Mouse (Mus musculus): ENCODE data around the gene Otud3. TPM values are rescaled to one million over a fixed set of nuclear protein-coding genes. Genes with fewer than 3 reads are reported as not detected.
A peak's percentile ranks its signal among the peaks of the same experiment; 100 is the strongest.
"Not testable (repeated sequence)": the region's sequence is repeated elsewhere in the genome, so short reads cannot be mapped to it uniquely, and the experiment has no call there.

The Otud3 gene
- total RNA-seq, 4 experiments from 2014 or later, result 10.2 to 13.0 (median 12.3) TPM

DNA sequence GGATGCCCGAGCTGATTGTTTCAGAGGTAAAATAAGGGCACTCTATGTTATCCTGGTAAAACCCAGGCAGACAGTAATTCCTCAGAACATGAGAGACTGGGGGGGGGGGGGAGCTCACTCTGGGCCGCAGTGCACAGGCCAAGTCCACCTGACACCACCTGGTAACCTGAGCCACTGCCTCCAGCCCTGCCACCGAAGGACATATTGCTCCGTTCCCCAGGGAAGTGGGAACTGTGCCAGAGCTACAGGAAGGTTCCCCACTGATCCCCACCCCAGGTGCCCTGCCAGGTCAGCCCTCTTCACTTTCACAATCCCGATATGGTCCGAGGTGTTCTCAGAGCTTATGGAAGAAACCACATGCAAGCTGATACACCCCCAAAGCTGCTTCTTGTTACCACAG lies 21.1 kb downstream of the Otud3 start:
- DNase-seq (ENCODE audit: low spot score in 2 of 2), result no peak

DNA sequence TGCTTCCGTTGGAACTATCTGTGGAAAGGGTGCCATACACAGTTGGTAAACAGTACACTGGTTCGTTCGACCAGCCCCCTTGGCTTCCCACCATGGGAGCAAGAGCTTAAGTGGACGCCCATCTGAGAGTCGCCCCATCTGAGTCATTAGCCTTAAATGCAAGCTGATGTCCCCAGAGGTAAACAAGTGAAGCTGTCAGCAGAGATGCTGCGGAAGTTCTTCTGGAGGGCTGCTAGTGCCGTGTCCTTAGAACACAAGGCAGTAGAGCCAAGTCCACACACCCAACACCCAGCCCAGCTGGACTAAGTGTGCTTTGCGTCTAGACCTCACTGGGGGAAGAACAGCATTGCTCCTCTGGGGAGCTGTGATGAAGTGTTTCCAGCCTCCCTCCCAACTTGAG lies 24.1 kb downstream of the Otud3 start:
- no peak for DNase-seq (ENCODE audit: low spot score in 2 of 2)

DNA sequence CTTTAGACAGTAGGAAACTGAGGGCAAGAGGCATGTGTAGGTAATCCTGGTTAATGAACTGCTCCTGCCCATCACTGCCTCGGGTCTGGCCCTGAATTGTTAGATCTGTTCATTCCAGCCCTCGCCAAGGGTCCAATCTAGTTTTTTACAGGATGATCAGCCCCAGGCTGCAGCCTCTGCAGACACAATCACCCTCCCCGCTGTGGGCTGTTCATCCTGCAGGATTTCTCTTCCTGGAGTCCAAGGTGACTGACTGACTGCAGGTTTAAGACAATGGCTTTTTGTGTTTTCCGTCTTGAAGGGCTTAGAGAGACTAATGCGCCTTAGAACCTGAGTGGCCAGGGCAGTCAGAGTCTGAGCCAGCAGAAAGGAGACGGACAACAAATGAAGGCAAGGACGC lies 24.6 kb downstream of the Otud3 start:
- no peak for DNase-seq (ENCODE audit: low spot score in 2 of 2)

DNA sequence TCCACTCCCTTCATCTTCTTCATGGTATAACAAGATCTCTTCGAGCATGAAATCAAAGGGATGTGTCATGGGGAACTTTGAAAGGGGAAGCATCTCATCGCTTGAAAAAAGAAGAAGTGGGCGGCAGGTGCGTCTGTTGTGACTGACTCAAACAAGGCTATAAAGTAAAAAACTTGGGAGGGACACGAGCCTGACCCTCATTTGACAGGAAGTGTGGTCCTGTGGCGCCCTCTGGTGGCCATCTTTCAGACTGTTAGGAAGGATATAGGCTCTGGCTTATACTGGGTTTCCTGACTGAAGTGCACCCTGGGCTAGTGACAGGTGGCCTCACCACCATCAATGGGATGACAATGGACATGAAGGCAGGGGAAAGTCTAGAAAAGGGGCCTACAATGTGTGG lies 29.5 kb downstream of the Otud3 start:
- peak; percentile 71 to 91 for DNase-seq (ENCODE audit: low spot score in 2 of 2)

DNA sequence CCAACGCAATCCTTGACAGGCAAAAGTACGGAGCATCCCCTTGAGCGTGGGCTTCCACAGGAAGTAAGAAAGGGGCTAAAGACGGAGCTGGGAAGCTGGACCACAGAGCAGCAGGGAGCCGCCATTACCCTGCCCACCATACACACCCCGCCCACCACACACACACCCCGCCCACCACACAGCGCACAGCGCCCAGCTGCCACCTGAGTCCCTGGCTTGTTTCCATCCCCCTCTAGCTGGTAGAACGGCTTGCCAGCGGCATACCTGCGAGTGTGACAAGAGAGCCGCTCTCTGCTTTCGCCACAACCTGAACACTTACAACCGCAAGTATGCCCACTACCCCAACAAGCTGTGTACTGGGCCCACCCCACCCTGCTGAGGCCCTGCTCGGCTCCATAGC lies 31.6 kb downstream of the Otud3 start:
- no peak for DNase-seq (ENCODE audit: low spot score in 2 of 2)

DNA sequence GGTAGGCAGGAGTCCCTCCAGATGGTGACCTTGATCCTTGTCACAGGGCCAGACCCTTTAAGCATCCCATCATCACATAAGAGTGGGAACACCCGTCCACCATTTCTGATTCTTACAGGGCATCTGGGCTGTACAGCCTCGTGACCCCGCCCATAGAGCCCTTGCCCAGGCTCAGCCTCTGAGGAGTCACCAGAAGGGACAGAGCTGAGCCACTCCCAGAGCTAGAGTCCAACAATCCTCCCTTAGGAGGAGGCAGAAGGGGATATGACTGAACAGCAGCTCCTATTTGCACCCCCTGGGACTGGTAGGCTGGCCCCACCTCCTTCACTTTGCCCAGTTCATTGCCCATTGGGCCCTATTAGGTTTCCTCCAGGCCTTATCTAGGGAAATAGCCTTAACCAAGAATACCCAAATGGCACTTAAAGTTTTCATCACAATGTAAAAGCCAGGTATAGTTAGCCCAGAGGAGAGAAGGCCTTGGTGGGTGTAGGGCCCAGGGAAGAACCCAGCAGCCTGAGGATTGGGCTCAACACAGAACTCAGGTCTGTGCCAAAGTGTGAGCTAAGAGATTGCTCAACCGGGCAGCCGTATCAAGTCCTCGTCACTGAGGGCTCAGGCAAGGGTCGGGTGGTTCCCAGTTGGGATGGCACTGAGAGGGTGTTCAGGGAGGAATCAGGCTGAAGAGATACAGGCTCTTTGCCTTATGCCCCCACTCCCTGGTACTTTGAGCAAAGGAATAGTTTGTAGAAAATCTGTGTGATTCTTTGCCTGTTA lies 32.7 kb downstream of the Otud3 start:
- no peak for DNase-seq (ENCODE audit: low spot score in 2 of 2)

DNA sequence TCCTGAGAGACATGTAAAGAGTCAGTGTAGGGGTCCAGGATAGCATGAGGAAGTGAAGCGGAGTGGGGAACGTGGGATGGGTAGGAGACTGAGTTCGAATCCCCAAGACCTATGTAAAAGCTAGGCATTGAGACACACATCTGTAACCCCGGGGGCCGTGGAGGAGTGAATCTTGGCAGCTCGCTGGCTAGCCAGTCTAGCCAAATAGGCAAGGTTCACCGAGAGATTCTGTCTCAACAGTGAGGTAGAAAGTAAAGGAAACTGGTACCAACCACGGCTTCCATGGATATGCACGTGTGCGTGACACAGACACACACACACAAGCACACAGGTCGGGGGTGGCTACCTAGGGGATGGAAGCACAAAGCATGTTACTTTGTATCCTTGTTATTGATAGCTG lies 33.9 kb downstream of the Otud3 start:
- DNase-seq (ENCODE audit: low spot score in 2 of 2), result no peak

DNA sequence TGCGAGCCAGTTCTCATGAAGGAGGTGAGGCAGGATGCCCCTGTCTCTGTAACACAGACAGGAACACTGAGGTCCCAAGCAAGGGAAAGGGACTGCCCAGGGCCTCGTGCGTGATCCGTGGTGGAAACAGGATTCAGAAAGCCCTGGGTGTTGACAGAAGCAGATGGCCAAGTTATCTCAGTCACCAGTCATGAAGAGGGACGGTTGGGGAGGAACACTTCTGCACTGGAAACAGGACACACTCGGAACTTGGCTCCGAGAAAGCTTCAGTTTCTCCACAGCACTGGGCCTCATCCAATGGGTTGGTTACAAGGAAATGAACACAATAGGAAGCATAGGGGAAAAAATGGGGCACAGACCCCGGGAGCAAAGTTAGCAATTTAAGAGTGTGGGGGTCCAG lies 35.0 kb downstream of the Otud3 start:
- DNase-seq (ENCODE audit: low spot score in 2 of 2), result no peak

DNA sequence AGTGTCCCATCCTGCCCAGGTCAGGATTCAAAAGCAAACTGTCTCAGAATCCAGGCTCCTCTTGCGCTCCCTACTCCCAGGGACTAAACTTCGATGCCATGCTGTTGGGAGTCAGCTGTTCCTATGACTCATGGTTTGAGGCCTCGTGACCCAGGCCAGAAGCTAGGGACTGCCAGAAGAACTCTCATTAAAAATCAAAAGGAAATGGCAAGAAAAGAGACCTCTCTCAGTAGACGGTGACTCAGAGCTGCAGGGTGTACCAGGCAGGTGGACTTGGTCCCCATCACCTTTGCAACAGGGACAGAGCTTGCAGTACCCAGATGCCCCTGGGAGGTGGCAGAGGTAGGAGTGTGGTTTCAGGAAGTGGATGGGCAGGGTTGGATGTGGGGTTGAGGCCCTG lies 36.0 kb downstream of the Otud3 start, which contains the start of gene Pla2g2e:
TSS of gene Pla2g2e (plus strand) at position 212 of the 400 bp plus-strand sequence.
- DNase-seq (ENCODE audit: low spot score in 2 of 2), result no peak

DNA sequence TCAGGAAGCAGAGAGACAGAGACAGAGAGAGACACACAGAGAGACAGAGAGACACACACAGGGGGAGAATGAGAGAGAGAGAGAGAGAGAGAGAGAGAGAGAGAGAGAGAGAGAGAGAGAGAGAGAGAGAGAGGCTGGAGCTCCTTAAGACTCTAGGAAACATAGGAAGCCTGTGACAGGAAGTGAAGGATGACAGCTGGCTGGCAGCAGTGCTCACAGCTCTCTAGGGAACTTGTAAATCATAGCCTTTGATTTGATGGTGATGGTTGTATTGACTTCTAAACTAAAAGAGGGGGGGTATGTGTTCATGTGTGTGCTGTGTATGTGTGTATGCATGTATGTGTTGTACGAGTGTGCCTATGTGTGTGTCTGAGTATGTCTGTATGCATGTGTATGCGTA lies 37.8 kb downstream of the Otud3 start:
- no peak for DNase-seq (ENCODE audit: low spot score in 2 of 2)

DNA sequence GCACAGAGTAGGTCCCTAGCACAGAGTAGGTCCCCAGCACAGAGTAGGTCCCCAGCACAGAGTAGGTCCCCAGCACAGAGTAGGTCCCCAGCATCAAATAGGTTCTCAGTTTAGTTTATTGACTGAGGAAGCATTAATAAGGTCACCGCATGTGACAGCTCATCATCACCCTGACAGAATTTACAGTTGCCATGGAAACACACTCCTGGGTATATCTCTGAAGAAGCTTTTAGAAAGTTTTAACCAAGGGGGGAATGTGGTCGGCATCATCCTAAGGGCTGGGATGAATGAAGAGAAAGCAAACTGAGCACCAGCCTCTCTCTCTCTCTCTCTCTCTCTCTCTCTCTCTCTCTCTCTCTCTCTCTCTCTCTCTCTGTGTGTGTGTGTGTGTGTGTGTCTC lies 38.5 kb downstream of the Otud3 start:
- DNase-seq (ENCODE audit: low spot score in 2 of 2), result not testable (repeated sequence)

DNA sequence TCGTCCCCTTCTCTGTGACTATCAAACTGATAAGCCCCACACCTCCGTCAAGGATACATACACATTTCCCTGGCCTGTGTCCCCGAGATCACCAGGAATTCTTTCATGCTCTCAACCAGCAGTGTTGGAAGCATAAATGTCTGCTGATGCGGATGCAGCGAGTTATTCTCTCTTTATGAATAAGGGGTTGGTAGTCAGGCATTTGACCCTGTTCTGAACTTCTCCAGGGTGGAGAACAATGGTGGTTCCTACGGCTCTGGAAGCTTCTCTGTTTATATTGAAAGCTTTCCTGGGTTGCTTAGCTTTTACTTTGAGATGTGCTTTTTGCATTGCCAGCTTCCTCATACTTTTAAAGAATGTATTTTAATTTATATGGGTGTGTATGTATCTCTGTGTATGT lies 39.9 kb downstream of the Otud3 start, which contains the start of gene Gm13030:
TSS of gene Gm13030 (minus strand) at position 101 of the 400 bp plus-strand sequence.
- DNase-seq (ENCODE audit: low spot score in 2 of 2), result no peak

DNA sequence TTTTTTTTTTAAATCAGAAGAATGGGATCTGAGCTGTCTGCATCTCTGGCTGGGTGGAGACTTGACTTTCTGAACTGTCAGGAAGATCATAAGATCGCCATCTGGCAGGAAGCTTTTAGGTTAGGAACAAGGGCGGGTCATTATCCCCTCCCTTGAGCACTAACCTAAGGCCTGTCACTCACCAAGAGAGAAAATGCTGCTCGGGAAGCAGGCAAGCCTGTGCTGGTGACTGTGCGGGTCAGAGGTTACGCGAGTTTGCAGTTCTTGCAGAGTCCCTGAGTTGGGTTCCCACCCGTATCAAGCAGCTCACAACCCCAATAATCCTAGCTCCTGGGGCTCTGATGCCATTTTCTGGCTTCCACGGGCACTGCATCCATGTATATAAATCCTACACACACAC lies 45.1 kb downstream of the Otud3 start:
- DNase-seq (ENCODE audit: low spot score in 2 of 2), result no peak

DNA sequence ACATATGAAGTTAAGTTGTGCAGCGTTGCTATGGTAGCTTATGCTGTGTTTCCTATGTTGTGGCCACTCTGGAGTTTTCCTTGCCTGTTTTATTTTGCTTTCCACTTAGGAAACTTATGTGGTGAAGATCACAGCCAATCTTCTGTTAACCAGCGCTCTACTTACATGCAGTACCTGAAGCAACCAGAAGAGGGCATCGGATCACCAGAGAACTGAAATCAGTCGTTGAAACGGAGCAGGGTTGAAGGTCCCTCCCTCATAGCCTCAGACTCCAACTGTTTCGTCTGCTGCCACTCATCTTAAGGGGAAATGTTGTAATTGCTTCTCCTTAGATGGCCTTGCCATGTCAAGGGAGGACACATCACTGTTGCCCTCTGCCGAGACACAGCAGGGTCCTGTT lies 47.3 kb downstream of the Otud3 start:
- peak in 1 of 2 experiments; percentile 79 for DNase-seq (ENCODE audit: low spot score in 2 of 2)

DNA sequence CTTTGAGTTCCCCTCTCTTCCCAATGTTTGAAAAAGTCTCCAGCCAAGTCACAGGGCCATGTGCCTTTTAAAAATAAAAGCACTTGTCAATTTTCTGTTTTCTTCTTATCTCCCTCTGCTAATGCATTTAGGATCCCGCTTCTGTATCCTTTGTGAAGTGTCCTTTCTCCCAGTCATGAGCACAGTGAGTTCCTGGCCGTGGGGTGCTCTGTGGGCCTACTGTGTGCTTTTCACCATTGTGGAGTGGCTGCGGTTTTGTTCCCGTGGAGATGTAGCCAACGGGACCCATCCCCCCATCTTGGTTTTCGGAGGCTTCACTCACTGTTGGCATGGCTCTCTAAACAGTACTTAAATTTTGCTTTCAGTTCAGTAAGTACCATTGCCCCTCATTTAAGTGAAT lies 47.8 kb downstream of the Otud3 start:
- no peak for DNase-seq (ENCODE audit: low spot score in 2 of 2)

DNA sequence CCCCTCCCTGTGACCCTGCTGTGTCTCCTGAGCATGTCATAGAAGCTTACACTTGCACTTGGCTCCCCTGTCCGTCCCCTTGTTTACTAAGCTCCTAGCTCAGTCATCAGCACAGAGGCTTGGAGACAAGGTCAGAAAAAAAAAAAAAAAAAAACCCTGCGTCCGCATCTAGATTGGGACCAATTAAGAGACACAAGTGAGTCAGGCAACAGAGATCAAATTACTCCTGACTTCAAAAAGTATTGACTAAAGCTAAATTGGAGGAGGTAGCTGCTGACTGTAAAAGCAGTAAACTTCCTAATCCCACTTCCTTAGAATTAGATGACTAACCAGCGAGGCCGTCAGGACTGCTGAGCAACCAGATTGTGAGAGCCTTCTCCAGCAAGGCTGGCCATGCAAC lies 48.7 kb downstream of the Otud3 start:
- DNase-seq (ENCODE audit: low spot score in 2 of 2), result no peak

DNA sequence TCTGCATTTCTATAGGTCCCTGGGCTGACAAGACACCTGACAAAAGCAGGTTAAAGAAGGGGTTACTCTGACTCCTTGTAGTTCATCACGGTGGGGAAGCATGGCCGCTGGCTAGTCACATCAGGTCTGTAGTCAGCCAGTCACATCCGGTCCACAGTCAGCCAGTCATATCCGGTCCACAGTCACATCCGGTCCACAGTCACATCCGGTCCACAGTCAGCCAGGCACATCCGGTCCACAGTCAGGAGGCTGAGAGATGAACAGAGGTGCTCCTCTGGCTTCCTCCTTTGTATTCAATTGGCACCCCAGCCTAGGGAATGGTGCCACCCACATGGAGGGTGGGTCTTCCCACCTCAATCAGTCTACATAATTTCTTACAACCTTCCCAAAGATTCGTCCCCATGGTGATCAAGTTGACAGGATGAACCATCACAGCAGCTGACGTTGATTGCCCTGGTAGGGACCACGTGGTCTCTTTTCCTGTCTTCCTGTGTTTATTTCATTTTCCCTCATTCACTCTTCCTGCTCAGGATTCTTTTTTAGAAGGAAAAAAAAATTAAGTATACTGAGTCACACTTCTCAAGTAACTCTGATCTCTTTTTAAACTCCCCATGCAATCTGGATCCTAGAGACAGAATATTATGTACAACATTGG lies 50.3 kb downstream of the Otud3 start, which contains the start of gene Pla2g5:
TSS of gene Pla2g5 (minus strand) at position 139 of the 655 bp plus-strand sequence.
- DNase-seq (ENCODE audit: low spot score in 2 of 2), result no peak

DNA sequence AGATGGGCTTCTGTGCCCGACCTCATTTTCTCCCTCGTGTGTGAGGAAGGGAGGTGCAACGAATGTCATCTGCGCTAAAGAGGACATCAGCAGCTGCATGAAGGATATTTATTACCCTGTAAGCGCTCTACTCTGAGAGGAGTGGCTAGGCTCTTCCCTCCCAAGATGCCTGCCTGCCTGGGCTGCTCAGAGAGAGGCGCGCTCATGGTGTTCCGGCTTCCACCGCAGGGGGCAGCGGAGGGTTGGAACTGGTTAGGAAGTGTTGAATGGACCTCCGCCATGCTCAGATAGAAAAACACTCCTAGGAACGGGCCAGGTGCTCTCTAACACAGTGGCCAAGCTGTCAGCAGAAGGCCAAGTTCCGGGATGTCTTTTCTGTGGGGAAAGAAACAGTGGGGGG lies 54.0 kb downstream of the Otud3 start:
- peak; percentile 54 to 75 for DNase-seq (ENCODE audit: low spot score in 2 of 2)

DNA sequence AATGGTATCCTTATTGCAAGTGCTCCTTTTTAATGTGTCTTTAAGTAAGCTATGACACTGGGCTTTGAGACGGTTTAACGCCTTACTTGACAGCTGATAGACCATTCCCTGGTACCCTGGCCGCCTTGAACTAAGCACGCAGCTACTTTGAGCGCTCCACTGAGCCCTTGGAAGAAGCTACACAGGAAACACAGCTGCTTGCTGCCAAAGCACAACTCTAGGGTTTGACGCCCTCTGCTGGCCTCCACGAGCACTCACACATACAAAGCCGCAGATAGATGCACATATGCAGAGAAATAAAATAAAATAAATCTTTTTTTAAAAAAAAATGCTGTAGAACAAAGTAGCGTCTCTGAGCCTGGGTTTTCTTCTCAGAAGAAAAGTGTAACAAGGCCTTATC lies 54.5 kb downstream of the Otud3 start:
- DNase-seq (ENCODE audit: low spot score in 2 of 2), result no peak

DNA sequence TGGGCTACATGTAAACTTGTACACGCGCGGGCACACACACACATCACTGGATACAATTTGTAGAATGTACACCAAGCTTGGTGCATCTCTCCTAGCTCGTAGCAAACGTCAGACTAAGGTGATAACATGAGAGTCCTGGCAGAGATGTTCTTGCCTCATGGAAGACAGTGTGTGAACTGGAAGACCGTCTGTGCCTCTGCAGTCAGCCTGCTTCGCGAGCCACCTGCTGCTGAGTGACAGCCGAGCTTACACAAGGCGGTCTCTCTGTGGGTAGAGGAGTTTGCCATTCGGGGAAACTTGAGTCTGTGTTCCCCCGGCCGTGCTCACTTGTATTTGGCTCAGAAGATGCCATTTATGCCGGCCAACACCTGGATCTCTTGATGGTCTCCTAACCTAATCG lies 55.3 kb downstream of the Otud3 start:
- no peak for DNase-seq (ENCODE audit: low spot score in 2 of 2)

DNA sequence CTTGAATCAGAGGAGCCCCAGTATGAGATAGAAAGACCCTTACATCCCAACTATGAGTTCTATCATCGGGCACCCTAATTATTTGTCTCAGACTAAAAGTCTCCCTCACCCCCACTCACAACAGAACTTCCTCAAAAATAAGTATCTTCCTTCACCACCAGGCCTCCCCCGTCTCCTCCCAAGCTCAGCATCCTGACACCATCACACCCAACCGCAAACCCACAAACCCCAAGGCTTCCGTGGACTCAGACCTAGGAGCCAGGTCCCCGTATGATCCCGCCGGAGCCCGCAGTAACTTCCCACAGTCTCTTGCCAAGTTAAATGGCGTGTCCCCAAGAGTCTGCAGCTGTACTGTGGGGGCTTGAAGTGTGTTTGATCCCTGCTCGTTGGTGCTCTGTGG lies 56.2 kb downstream of the Otud3 start:
- DNase-seq (ENCODE audit: low spot score in 2 of 2), result no peak

DNA sequence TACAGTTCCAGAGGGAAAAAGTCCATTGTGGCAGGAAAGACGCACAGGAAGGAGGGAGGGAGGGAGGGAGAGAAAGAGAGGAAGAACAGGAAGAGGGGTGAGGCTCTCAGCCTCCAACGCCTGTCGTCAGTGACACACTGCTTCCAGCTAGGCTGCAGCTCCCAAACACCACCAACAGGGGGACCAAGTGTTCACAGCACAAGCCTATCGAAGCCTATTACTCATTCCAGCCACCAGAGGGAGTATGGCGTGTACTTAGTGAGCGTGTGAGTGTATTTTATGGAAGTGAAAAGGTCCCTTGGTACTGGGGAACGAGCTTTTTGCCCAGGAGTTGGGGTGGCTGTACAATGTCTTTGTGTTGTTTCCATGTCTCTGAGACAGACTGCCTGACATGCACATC lies 57.3 kb downstream of the Otud3 start:
- DNase-seq (ENCODE audit: low spot score in 2 of 2), result peak; percentile 57 to 58

DNA sequence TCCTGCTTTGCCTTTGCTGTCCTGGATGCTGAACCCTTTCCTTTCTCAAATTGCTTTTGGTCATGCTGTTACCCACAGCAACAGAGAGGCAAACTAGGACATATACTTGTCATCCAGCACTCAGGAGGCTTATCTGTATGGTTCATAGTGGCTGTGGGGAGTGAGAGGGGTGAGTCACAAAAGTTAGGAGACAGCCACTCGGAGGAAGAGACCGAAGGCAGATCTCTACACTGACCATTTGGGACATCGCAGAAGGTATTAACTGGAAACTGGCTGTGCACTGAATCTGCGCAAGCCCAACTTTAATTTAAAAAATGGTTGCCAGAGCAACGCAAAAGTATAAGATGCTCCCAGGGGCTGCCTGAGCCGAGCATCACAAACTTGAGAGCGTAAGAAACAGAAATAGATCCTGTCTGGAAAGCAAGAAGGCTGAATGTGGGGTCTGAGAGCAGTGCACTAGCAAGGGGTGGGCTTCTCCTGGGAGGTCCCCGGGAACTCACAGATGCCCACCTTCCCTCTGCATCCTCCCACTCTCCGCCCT lies 58.6 kb downstream of the Otud3 start:
- DNase-seq (ENCODE audit: low spot score in 2 of 2), result no peak

All from layer of hippocampus, adult 8-10 months (tissue).